In genomic region chr1:170795741-170796347, GRCm38 (mm10) we compare ENCODE assay signal across 17 mouse cellular contexts.
DNase-seq lines count a peak whose midpoint lies in the region; ATAC-seq and TF ChIP-seq lines count a peak whose summit lies in the region.
"Had no signal": no experiment of that assay in that cellular context is flagged by ENCODE, and none has a peak within 500 bp of the region (broad histone marks: within the 10 kb centered on the region; RNA-seq: fewer than 3 reads in every experiment).

No protein-coding gene starts in this region.

- 0 out of 2 replicates have a peak overlapping the region, but pooled peaks have one; percentile 18 for H3K27ac ChIP-seq in liver, postnatal 0 days (ENCODE audit: low read depth)
- no peak overlapping the region for H3K27ac ChIP-seq in midbrain, embryonic 14.5 days (replicated peaks; ENCODE audit: low read depth, low read length)
- H3K27ac ChIP-seq: embryonic facial prominence, embryonic 13.5 days; gastrocnemius, adult 2 months; layer of hippocampus, adult 2 months; limb, embryonic 15.5 days had no signal

- 46% methylated on average over 9 of the region's 9 CpGs for WGBS in liver, postnatal 0 days (ENCODE audit: insufficient replicate concordance)
- 91% methylated on average over 9 of the region's 9 CpGs for WGBS in midbrain, embryonic 14.5 days

- H3K36me3 ChIP-seq in liver, postnatal 0 days (replicated peaks; ENCODE audit: insufficient read depth, low read length), result peaks cover 29% of the 10 kb centered on the region
- 0 out of 2 replicates have a peak, but pooled peaks cover 3% of the 10 kb centered on the region for H3K36me3 ChIP-seq in midbrain, embryonic 14.5 days (ENCODE audit: control insufficient read depth, insufficient read depth, low read length)

- ATAC-seq in liver, postnatal 0 days, result peak; percentile 36
- no peak for ATAC-seq in frontal cortex, adult (ENCODE audit: low TSS enrichment)
- ATAC-seq in midbrain, embryonic 14.5 days (ENCODE audit: low FRiP score, low TSS enrichment), result no peak
- ATAC-seq: forebrain, embryonic 14.5 days; inflammation-experienced regulatory T-cells, adult 6 months had no signal

- H3K9me3 ChIP-seq in liver, postnatal 0 days (ENCODE audit: low read length), result no peaks in the 10 kb centered on the region
- H3K9me3 ChIP-seq in midbrain, embryonic 14.5 days (ENCODE audit: control insufficient read depth, low read length), result no peaks in the 10 kb centered on the region
- H3K9me3 ChIP-seq: embryonic facial prominence, embryonic 13.5 days; limb, embryonic 15.5 days had no signal

- H3K9ac ChIP-seq in liver, postnatal 0 days (replicated peaks), result no peak overlapping the region
- H3K9ac ChIP-seq in midbrain, embryonic 14.5 days (replicated peaks; ENCODE audit: low read length), result no peak overlapping the region
- H3K9ac ChIP-seq: embryonic facial prominence, embryonic 13.5 days; limb, embryonic 15.5 days had no signal

- no peak overlapping the region for H3K4me3 ChIP-seq in liver, postnatal 0 days (ENCODE audit: low read depth, low read length)
- H3K4me3 ChIP-seq in midbrain, embryonic 14.5 days (replicated peaks; ENCODE audit: low read depth, low read length), result no peak overlapping the region
- H3K4me3 ChIP-seq: embryonic facial prominence, embryonic 13.5 days; gastrocnemius, adult 2 months; layer of hippocampus, adult 2 months; limb, embryonic 15.5 days had no signal

- no peak for TF ChIP-seq EP300 in liver, postnatal 0 days (IDR thresholded peaks at IDR 0.05; ENCODE audit: low read depth)

- H3K27me3 ChIP-seq in liver, postnatal 0 days (ENCODE audit: insufficient read depth, low read length), result no peaks in the 10 kb centered on the region
- H3K27me3 ChIP-seq in midbrain, embryonic 14.5 days (ENCODE audit: control insufficient read depth, insufficient read depth, low read length), result no peaks in the 10 kb centered on the region
- H3K27me3 ChIP-seq: embryonic facial prominence, embryonic 13.5 days; limb, embryonic 15.5 days had no signal

- peak; percentile 13 to 22 for DNase-seq in spleen, postnatal 36 days (ENCODE audit: low spot score in 2 of 2)
- no peak for DNase-seq in spleen, postnatal 4 days (ENCODE audit: low spot score in 2 of 2)
- DNase-seq in adipocyte (ENCODE audit: low spot score), result peak; percentile 16
- no peak for DNase-seq in liver, postnatal 0 days
- no peak for DNase-seq in embryo, embryonic 10.5 days (ENCODE audit: low spot score)
- no peak for DNase-seq in midbrain, embryonic 14.5 days
- DNase-seq: cerebellum, postnatal 10 days; gastrocnemius, adult 2 months; heart, postnatal 4 days; thymus, postnatal 14 days had no signal

- H3K4me2 ChIP-seq in liver, postnatal 0 days (ENCODE audit: low read depth, low read length), result no peak overlapping the region
- no peak overlapping the region for H3K4me2 ChIP-seq in midbrain, embryonic 14.5 days (ENCODE audit: low read length)
- H3K4me2 ChIP-seq: embryonic facial prominence, embryonic 13.5 days; heart, embryonic 11.5 days; limb, embryonic 15.5 days had no signal

- H3K4me1 ChIP-seq in liver, postnatal 0 days (ENCODE audit: insufficient read depth), result peaks cover 4% of the 10 kb centered on the region; the same call in 1 of the 2 replicates
- H3K4me1 ChIP-seq in midbrain, embryonic 14.5 days (ENCODE audit: control insufficient read depth, insufficient read depth, low read length), result no peaks in the 10 kb centered on the region
- H3K4me1 ChIP-seq: embryonic facial prominence, embryonic 13.5 days; limb, embryonic 15.5 days had no signal

- no peak for TF ChIP-seq CTCF in liver, postnatal 0 days (IDR thresholded peaks at IDR 0.05; ENCODE audit: low read depth)

Comparison
In these comparisons a context has a peak if more than half of its experiments do, and no peak if none do; other contexts are left out.
1. DNase-seq: peak in spleen, postnatal 36 days (2 of 2) and adipocyte (single experiment); none in spleen, postnatal 4 days (0 of 2), liver, postnatal 0 days (single experiment), embryo, embryonic 10.5 days (single experiment) and midbrain, embryonic 14.5 days (single experiment).